ENCODE assay signal across 25 mouse cellular contexts in the genomic region with DNA sequence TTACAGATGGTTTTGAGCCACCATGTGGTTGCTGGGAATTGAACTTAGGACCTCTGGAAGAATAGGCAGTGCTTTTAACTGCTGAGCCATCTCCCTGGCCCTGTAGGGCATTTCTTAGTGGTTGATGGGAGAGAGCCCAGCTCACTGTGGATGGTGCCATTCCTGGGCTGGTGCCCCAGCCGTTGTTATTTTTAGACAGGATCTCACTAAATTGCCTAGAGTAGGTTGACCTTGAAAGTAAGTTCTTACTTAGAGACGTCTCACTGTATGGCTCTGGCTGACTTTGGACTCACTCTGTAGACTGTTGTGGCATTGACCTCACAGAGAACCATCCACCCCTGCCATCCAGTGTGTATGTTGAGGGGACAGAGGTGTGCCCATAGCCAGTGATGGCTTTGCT. TPM values are rescaled to one million over a fixed set of nuclear protein-coding genes. Genes with fewer than 3 reads are reported as not detected.
DNase-seq lines count a peak whose midpoint lies in the region; ATAC-seq and TF ChIP-seq lines count a peak whose summit lies in the region.
"Had no signal": no experiment of that assay in that cellular context is flagged by ENCODE, and none has a peak within 500 bp of the region (broad histone marks: within the 10 kb centered on the region; RNA-seq: fewer than 3 reads in every experiment).

No protein-coding gene starts in this region.

- no peak for ATAC-seq in heart, embryonic 11.5 days (replicated peaks; ENCODE audit: insufficient number of reproducible peaks, low FRiP score, low TSS enrichment)
- ATAC-seq: intestine, embryonic 15.5 days; liver, embryonic 12.5 days had no signal

- DNase-seq in gastrocnemius, adult 2 months: no peak
- DNase-seq in gastrocnemius, postnatal 4 days (ENCODE audit: low spot score in 2 of 2): no peak
- peak; percentile 17 for DNase-seq in heart, postnatal 4 days
- no peak for DNase-seq in spleen, postnatal 10 days (ENCODE audit: low spot score in 2 of 2)
- no peak for DNase-seq in embryo, embryonic 9.5 days (ENCODE audit: extremely low spot score)
- DNase-seq: adrenal gland, adult 2 months; cerebellum, adult 11-12 months; cerebellum, postnatal 36 days; gastrocnemius, postnatal 36 days; layer of hippocampus, postnatal 36 days; left cerebral cortex, postnatal 4 days; midbrain, embryonic 14.5 days; right cerebral cortex, adult 18-20 months; thymus, postnatal 25 days had no signal

- 56% methylated on average over 2 of the region's 2 CpGs for WGBS in heart, embryonic 11.5 days (ENCODE audit: insufficient replicate concordance)

- peak overlapping the region; percentile 61 for H3K27ac ChIP-seq in gastrocnemius, adult 2 months
- H3K27ac ChIP-seq in bone marrow macrophage, adult 2 months (ENCODE audit: insufficient read depth, low read depth, low read length): peak overlapping the region; percentile 89
- H3K27ac ChIP-seq in heart, embryonic 11.5 days (ENCODE audit: low read depth, low read length): peak overlapping the region; percentile 47; the same call in 1 of the 2 replicates
- H3K27ac ChIP-seq: forebrain, embryonic 12.5 days; hindbrain, embryonic 14.5 days; intestine, embryonic 15.5 days; kidney, embryonic 15.5 days; liver, embryonic 12.5 days; lung, embryonic 15.5 days; stomach, embryonic 15.5 days had no signal

- H3K9ac ChIP-seq in heart, embryonic 11.5 days (ENCODE audit: low read depth, low read length): no peak overlapping the region
- H3K9ac ChIP-seq: forebrain, embryonic 12.5 days; hindbrain, embryonic 14.5 days; intestine, embryonic 15.5 days; kidney, embryonic 15.5 days; liver, embryonic 12.5 days; lung, embryonic 15.5 days; stomach, embryonic 15.5 days had no signal

- H3K4me1 ChIP-seq in bone marrow macrophage, adult 2 months (ENCODE audit: control insufficient read depth, insufficient read depth, low read length): peaks cover 71% of the 10 kb centered on the region
- H3K4me1 ChIP-seq in heart, embryonic 11.5 days (ENCODE audit: control insufficient read depth, insufficient read depth, low read length): peaks cover 6% of the 10 kb centered on the region; the same call in 1 of the 2 replicates
- H3K4me1 ChIP-seq: forebrain, embryonic 12.5 days; intestine, embryonic 15.5 days; kidney, embryonic 15.5 days; liver, embryonic 12.5 days; lung, embryonic 15.5 days; stomach, embryonic 15.5 days had no signal

- TF ChIP-seq POLR2A in bone marrow macrophage, adult 2 months (IDR thresholded peaks at IDR 0.05; ENCODE audit: borderline replicate concordance, low read depth, low read length): no peak

- intact Hi-C loops in gastrocnemius, adult 2 months (cut with DNase I): no loop called here

- peaks cover 16% of the 10 kb centered on the region for H3K36me3 ChIP-seq in heart, embryonic 11.5 days (ENCODE audit: control insufficient read depth, insufficient read depth, low read length)

- H3K4me2 ChIP-seq in heart, embryonic 11.5 days: no peak overlapping the region
- H3K4me2 ChIP-seq: forebrain, embryonic 12.5 days; hindbrain, embryonic 14.5 days; intestine, embryonic 15.5 days; kidney, embryonic 15.5 days; liver, embryonic 12.5 days; lung, embryonic 15.5 days had no signal

- no peak overlapping the region for H3K4me3 ChIP-seq in gastrocnemius, adult 2 months
- no peak overlapping the region for H3K4me3 ChIP-seq in bone marrow macrophage, adult 2 months (ENCODE audit: insufficient read depth, low read length)
- H3K4me3 ChIP-seq in heart, embryonic 11.5 days (ENCODE audit: low read depth, low read length): no peak overlapping the region
- H3K4me3 ChIP-seq: forebrain, embryonic 12.5 days; intestine, embryonic 15.5 days; kidney, embryonic 15.5 days; liver, embryonic 12.5 days; lung, embryonic 15.5 days; myocyte had no signal

- TF ChIP-seq CTCF in gastrocnemius, adult 2 months (IDR thresholded peaks at IDR 0.05): no peak
- TF ChIP-seq CTCF in bone marrow macrophage, adult 2 months (IDR thresholded peaks at IDR 0.05; ENCODE audit: low read depth, low read length): no peak

- H3K9me3 ChIP-seq in heart, embryonic 11.5 days (replicated peaks; ENCODE audit: control insufficient read depth, low read length): no peaks in the 10 kb centered on the region
- H3K9me3 ChIP-seq: forebrain, embryonic 12.5 days; intestine, embryonic 15.5 days; kidney, embryonic 15.5 days; liver, embryonic 12.5 days; lung, embryonic 15.5 days; stomach, embryonic 15.5 days had no signal

- no peaks in the 10 kb centered on the region for H3K27me3 ChIP-seq in heart, embryonic 11.5 days (ENCODE audit: control insufficient read depth, insufficient read depth, low read length)
- H3K27me3 ChIP-seq: CH12.LX; forebrain, embryonic 12.5 days; intestine, embryonic 15.5 days; kidney, embryonic 15.5 days; lung, embryonic 15.5 days; stomach, embryonic 15.5 days had no signal

RNA-seq across cellular contexts. Expression of gene Ctsk, which starts 0.8 kb away (rescaled TPM):
- 1 to 10 TPM; 3.9 to 9.0 TPM for total RNA-seq in gastrocnemius, adult 2 months (2021)
- total RNA-seq in gastrocnemius, postnatal 4 days (2021): 10 to 100 TPM; 49.1 to 52.4 TPM
- polyA plus RNA-seq in bone marrow macrophage, adult 2 months (2012; ENCODE audit: insufficient read depth, insufficient read length, missing spikeins): 10.9 and 12.6 TPM in 2 replicates
- 9.9 and 14.0 TPM in 2 replicates for polyA plus RNA-seq in heart, embryonic 11.5 days (2014; fragmentation: Nextera tagmentation; extraction: Ambion mirVana)
- 10 to 100 TPM; 17.0 to 17.9 TPM for total RNA-seq in heart, postnatal 4 days (2021)
- total RNA-seq: CH12.LX had no signal

RNA-seq across cellular contexts. Expression of gene Ctss, which starts 28.4 kb away (rescaled TPM):
- total RNA-seq in gastrocnemius, adult 2 months (2021): 1 to 10 TPM; 2.1 to 4.6 TPM
- 10 to 100 TPM; 10.1 to 10.7 TPM for total RNA-seq in gastrocnemius, postnatal 4 days (2021)
- 5,285 and 5,524 TPM in 2 replicates for polyA plus RNA-seq in bone marrow macrophage, adult 2 months (2012; ENCODE audit: insufficient read depth, insufficient read length, missing spikeins)
- polyA plus RNA-seq in heart, embryonic 11.5 days (2014; fragmentation: Nextera tagmentation; extraction: Ambion mirVana): 5.4 and 6.2 TPM in 2 replicates
- 1 to 10 TPM; 6.5 to 9.0 TPM for total RNA-seq in heart, postnatal 4 days (2021)
